Mouse (Mus musculus): Measurements from ENCODE around the gene Ntn1. TPM values are rescaled to one million over a fixed set of nuclear protein-coding genes. Genes with fewer than 3 reads are reported as not detected.

Gene Ntn1
- total RNA-seq, 4 experiments from 2014 or later = 7.9 to 10.1 (median 8.8) TPM

- no peak for DNase-seq (ENCODE audit: low spot score in 2 of 2)
Observed at GRCm38 (mm10) chr11:68195693-68196176, 204.9 kb downstream of the Ntn1 start.

- DNase-seq (ENCODE audit: low spot score in 2 of 2) = no peak
Observed at GRCm38 (mm10) chr11:68195168-68195567, 205.5 kb downstream of the Ntn1 start.

GRCm38 (mm10) chr11:68190849-68191248 lies 209.8 kb downstream of the Ntn1 start:
- DNase-seq (ENCODE audit: low spot score in 2 of 2) = no peak

- no peak for DNase-seq (ENCODE audit: low spot score in 2 of 2)
Observed at GRCm38 (mm10) chr11:68188695-68189201, 211.9 kb downstream of the Ntn1 start.

- DNase-seq (ENCODE audit: low spot score in 2 of 2) = no peak
Observed at GRCm38 (mm10) chr11:68187242-68187641, 213.4 kb downstream of the Ntn1 start.

- no peak for DNase-seq (ENCODE audit: low spot score in 2 of 2)
Observed at GRCm38 (mm10) chr11:68185647-68186046, 215.0 kb downstream of the Ntn1 start.

- no peak for DNase-seq (ENCODE audit: low spot score in 2 of 2)
Observed at GRCm38 (mm10) chr11:68177415-68177814, 223.2 kb downstream of the Ntn1 start.

GRCm38 (mm10) chr11:68176550-68176949 lies 224.1 kb downstream of the Ntn1 start:
- no peak for DNase-seq (ENCODE audit: low spot score in 2 of 2)

GRCm38 (mm10) chr11:68172648-68173045 lies 228.0 kb downstream of the Ntn1 start:
- DNase-seq (ENCODE audit: low spot score in 2 of 2) = no peak

GRCm38 (mm10) chr11:68171973-68172647 lies 228.5 kb downstream of the Ntn1 start:
- no peak for DNase-seq (ENCODE audit: low spot score in 2 of 2)

GRCm38 (mm10) chr11:68168427-68168826 lies 232.2 kb downstream of the Ntn1 start:
- DNase-seq (ENCODE audit: low spot score in 2 of 2) = no peak

- no peak for DNase-seq (ENCODE audit: low spot score in 2 of 2)
Observed at GRCm38 (mm10) chr11:68164408-68164807, 236.2 kb downstream of the Ntn1 start.

- DNase-seq (ENCODE audit: low spot score in 2 of 2) = no peak
Observed at GRCm38 (mm10) chr11:68159867-68160266, 240.8 kb downstream of the Ntn1 start.

Small RNA genes lying within 50 kb of the gene (microRNA-seq; reads per million reads assigned to microRNA genes)
- 0 reads per million in 2 experiments for gene Mir6406

Other genes with a start within 250 kb of the Ntn1 start
- gene Pik3r5, start 31.3 kb upstream of the Ntn1 start, total RNA-seq (2022) = 1 to 10 TPM; 3.2 to 4.4 (median 3.7) TPM
- 1 to 10 TPM; 3.1 to 4.8 (median 3.6) TPM for gene Pik3r6, start 102.2 kb upstream of the Ntn1 start, total RNA-seq (2022)
- gene Mfsd6l, start 155.4 kb upstream of the Ntn1 start, total RNA-seq (2022) = under 1 TPM in 2 of 4 experiments, not detected in 2; 0.16 to 0.23 TPM
- gene Ccdc42, start 186.2 kb upstream of the Ntn1 start, total RNA-seq (2022) = 1 to 10 TPM; 1.0 to 1.6 (median 1.4) TPM